Mouse (Mus musculus) small intestine, adult 2 months (tissue): ENCODE data around the gene Gm9999.

Source experiments
- CTCF ChIP-seq: fragments of 200-500 bp; IDR thresholded peaks from 2 replicates; pipeline ENCODE4 v1.5.1; 2012; ENCODE audit warnings: low read depth, mild to moderate bottlenecking, control low read depth, inconsistent platforms, low read length, moderate library complexity, mixed read lengths; ENCODE audit not compliant: insufficient replicate concordance, insufficient read length; ENCODE audit errors: extremely low read depth
- POLR2A ChIP-seq: fragments of 200-500 bp; IDR thresholded peaks from 2 replicates; pipeline ENCODE4 v1.6.1; 2012; ENCODE audit warnings: low read depth, mild to moderate bottlenecking, control low read depth, inconsistent platforms, low read length, moderate library complexity

- TF ChIP-seq CTCF, result no peak
- no peak for TF ChIP-seq POLR2A
These were observed 31.4 kb downstream of the Gm9999 start for GRCm38 (mm10) chr7:47014564-47015389.
